ENCODE assay signal across 27 mouse cellular contexts in genomic region chr5:75788087-75788486, GRCm38 (mm10).
DNase-seq lines count a peak whose midpoint lies in the region; ATAC-seq and TF ChIP-seq lines count a peak whose summit lies in the region.
"Had no signal": no experiment of that assay in that cellular context is flagged by ENCODE, and none has a peak within 500 bp of the region (broad histone marks: within the 10 kb centered on the region; RNA-seq: fewer than 3 reads in every experiment).

No protein-coding gene starts in this region.

- no peak overlapping the region for H3K4me2 ChIP-seq in forebrain, postnatal 0 days (ENCODE audit: low read depth)
- no peak overlapping the region for H3K4me2 ChIP-seq in neural tube, embryonic 15.5 days
- H3K4me2 ChIP-seq: embryonic facial prominence, embryonic 13.5 days; heart, embryonic 13.5 days; hindbrain, embryonic 14.5 days; intestine, embryonic 15.5 days had no signal

- ATAC-seq in forebrain, postnatal 0 days = peak; percentile 61; the same call in 1 of the 2 replicates
- no peak for ATAC-seq in neural tube, embryonic 15.5 days (ENCODE audit: low FRiP score)
- ATAC-seq: CD4-positive, CD25-positive, alpha-beta regulatory T cell, adult 4 months; intestine, embryonic 15.5 days; Patski had no signal

- no peak overlapping the region for H3K9ac ChIP-seq in forebrain, postnatal 0 days
- H3K9ac ChIP-seq in neural tube, embryonic 15.5 days (replicated peaks) = no peak overlapping the region
- H3K9ac ChIP-seq: embryonic facial prominence, embryonic 13.5 days; heart, embryonic 13.5 days; hindbrain, embryonic 14.5 days; intestine, embryonic 15.5 days had no signal

- DNase-seq in forebrain, postnatal 0 days = no peak
- no peak for DNase-seq in forebrain, embryonic 10.5 days (ENCODE audit: extremely low spot score, low spot score)
- no peak for DNase-seq in neural tube, embryonic 10.5 days (ENCODE audit: extremely low spot score, low spot score)
- peak; percentile 67 for DNase-seq in brain, embryonic 14.5 days (ENCODE audit: low read depth)
- DNase-seq in gastrocnemius, postnatal 4 days (ENCODE audit: low spot score in 2 of 2) = no peak
- DNase-seq: adrenal gland, adult 2 months; adrenal gland, postnatal 14 days; cerebellum, adult 11-12 months; cerebellum, adult 8-10 months; cerebellum, postnatal 10 days; cerebellum, postnatal 36 days; embryo, embryonic 11 days; gastrocnemius, postnatal 25 days; heart, adult 2 months; heart, postnatal 14 days; heart, postnatal 4 days; kidney, adult 11 months had no signal

- H3K9me3 ChIP-seq in forebrain, postnatal 0 days (ENCODE audit: low read length) = no peaks in the 10 kb centered on the region
- no peaks in the 10 kb centered on the region for H3K9me3 ChIP-seq in forebrain, embryonic 10.5 days
- H3K9me3 ChIP-seq in neural tube, embryonic 15.5 days (replicated peaks) = no peaks in the 10 kb centered on the region
- H3K9me3 ChIP-seq: embryonic facial prominence, embryonic 10.5 days; embryonic facial prominence, embryonic 13.5 days; heart, embryonic 10.5 days; heart, embryonic 13.5 days; intestine, embryonic 15.5 days had no signal

- H3K27me3 ChIP-seq in forebrain, postnatal 0 days (ENCODE audit: insufficient read depth, low read length) = no peaks in the 10 kb centered on the region
- H3K27me3 ChIP-seq in forebrain, embryonic 10.5 days (ENCODE audit: poor library complexity, severe bottlenecking) = no peaks in the 10 kb centered on the region
- no peaks in the 10 kb centered on the region for H3K27me3 ChIP-seq in neural tube, embryonic 15.5 days (replicated peaks)
- H3K27me3 ChIP-seq: embryonic facial prominence, embryonic 13.5 days; heart, embryonic 13.5 days; intestine, embryonic 15.5 days; Patski had no signal

- no peak overlapping the region for H3K4me3 ChIP-seq in forebrain, postnatal 0 days (ENCODE audit: low read depth, low read length)
- H3K4me3 ChIP-seq in forebrain, embryonic 10.5 days = no peak overlapping the region
- no peak overlapping the region for H3K4me3 ChIP-seq in neural tube, embryonic 15.5 days (replicated peaks)
- H3K4me3 ChIP-seq: embryonic facial prominence, embryonic 10.5 days; embryonic facial prominence, embryonic 13.5 days; erythroblast, embryonic 14.5 days; heart, adult 2 months; heart, embryonic 10.5 days; heart, embryonic 13.5 days; intestine, embryonic 15.5 days had no signal

- no peak for TF ChIP-seq POLR2A in brain, embryonic 14.5 days (IDR thresholded peaks at IDR 0.05; ENCODE audit: borderline replicate concordance, extremely low read depth, insufficient read depth, insufficient read length, poor library complexity, severe bottlenecking)

- H3K4me1 ChIP-seq in forebrain, postnatal 0 days (ENCODE audit: insufficient read depth) = no peaks in the 10 kb centered on the region
- peaks cover 10% of the 10 kb centered on the region for H3K4me1 ChIP-seq in forebrain, embryonic 10.5 days
- 0 out of 2 replicates have a peak, but pooled peaks cover 2% of the 10 kb centered on the region for H3K4me1 ChIP-seq in neural tube, embryonic 15.5 days
- H3K4me1 ChIP-seq: embryonic facial prominence, embryonic 10.5 days; embryonic facial prominence, embryonic 13.5 days; heart, embryonic 10.5 days; heart, embryonic 13.5 days; intestine, embryonic 15.5 days had no signal

- H3K36me3 ChIP-seq in forebrain, postnatal 0 days (ENCODE audit: insufficient read depth) = no peaks in the 10 kb centered on the region
- H3K36me3 ChIP-seq in forebrain, embryonic 10.5 days (replicated peaks) = no peaks in the 10 kb centered on the region
- H3K36me3 ChIP-seq in neural tube, embryonic 15.5 days = no peaks in the 10 kb centered on the region
- H3K36me3 ChIP-seq: embryonic facial prominence, embryonic 10.5 days; embryonic facial prominence, embryonic 13.5 days; heart, embryonic 10.5 days; heart, embryonic 13.5 days; intestine, embryonic 15.5 days had no signal

- no peak for TF ChIP-seq CTCF in forebrain, postnatal 0 days (IDR thresholded peaks at IDR 0.05; ENCODE audit: low read depth)
- TF ChIP-seq CTCF in brain, embryonic 14.5 days (IDR thresholded peaks at IDR 0.05; ENCODE audit: borderline replicate concordance, extremely low read depth, insufficient read depth, insufficient read length) = no peak

- whole genome bisulfite sequencing in forebrain, postnatal 0 days = 17% methylated on average over 3 of the region's 3 CpGs
- WGBS in forebrain, embryonic 10.5 days = 34% methylated on average over 3 of the region's 3 CpGs
- WGBS in neural tube, embryonic 15.5 days = 44% methylated on average over 3 of the region's 3 CpGs

- no peak overlapping the region for H3K27ac ChIP-seq in forebrain, postnatal 0 days (ENCODE audit: low read depth, low read length)
- H3K27ac ChIP-seq in forebrain, embryonic 10.5 days = no peak overlapping the region
- H3K27ac ChIP-seq in neural tube, embryonic 15.5 days (replicated peaks) = 0 out of 2 replicates have a peak overlapping the region, but pooled peaks have one; percentile 6
- H3K27ac ChIP-seq: embryonic facial prominence, embryonic 10.5 days; embryonic facial prominence, embryonic 13.5 days; heart, adult 2 months; heart, embryonic 10.5 days; heart, embryonic 13.5 days; hindbrain, embryonic 14.5 days; intestine, embryonic 15.5 days had no signal
